Mouse (Mus musculus) gastrocnemius, postnatal 14 days (tissue): ENCODE measurements around the gene Wdr12. TPM values are rescaled to one million over a fixed set of nuclear protein-coding genes. Genes with fewer than 3 reads are reported as not detected.

Experiments
- total RNA-seq, 2 experiments: library from RNA; stranded (reverse); gene quantifications; 2 replicates each; pipeline ENCODE4 v1.2.3; 2021

Gene Wdr12
- total RNA-seq, 2 experiments from 2014 or later = 11.7 to 13.6 TPM

Other genes with a start within 250 kb of the Wdr12 start
- 10 to 100 TPM in 1 of 2 experiments, 1 to 10 TPM in 1; 6.2 to 12.5 TPM for gene Fam117b, start 185.6 kb downstream of the Wdr12 start, total RNA-seq
- under 1 TPM; 0.31 to 0.57 TPM for gene Ica1l, start 55.5 kb downstream of the Wdr12 start, total RNA-seq
- gene Carf, start 398 bp downstream of the Wdr12 start, total RNA-seq = 1 to 10 TPM; 4.9 to 5.4 TPM
- gene Nbeal1, start 82.0 kb upstream of the Wdr12 start, total RNA-seq = 10 to 100 TPM; 21.1 to 21.2 TPM
- 10 to 100 TPM; 10.0 to 11.1 TPM for gene Cyp20a1, start 244.7 kb upstream of the Wdr12 start, total RNA-seq